Mouse (Mus musculus) CH12.LX (cell line): ENCODE measurements around the gene Zfp574. TPM values are rescaled to one million over a fixed set of nuclear protein-coding genes. Genes with fewer than 3 reads are reported as not detected.

ENCODE experiments used
- DNase-seq: peaks from one replicate; pipeline ENCODE4 v3.0.0-alpha.2; 2013; ENCODE audit errors: extremely low read depth
- H3K27ac ChIP-seq: 2 replicates; pipeline ENCODE4 v1.5.1; 2012; ENCODE audit warnings: low read depth, mild to moderate bottlenecking, control low read depth, moderate library complexity; ENCODE audit not compliant: insufficient read depth
- H3K27me3 ChIP-seq: replicated peaks from 2 replicates; pipeline ENCODE3; 2012; ENCODE audit warnings: inconsistent platforms
- H3K36me3 ChIP-seq, 2 experiments: replicated peaks in 1 of 2; 2 replicates each; pipeline versions ENCODE3 to v1.6.1; 2012; ENCODE audit warnings: inconsistent platforms in 1 of 2, low read length in 1 of 2, mild to moderate bottlenecking in 1 of 2, mixed read lengths in 1 of 2, moderate library complexity in 1 of 2; ENCODE audit not compliant: control insufficient read depth in 1 of 2, insufficient read depth in 1 of 2
- H3K4me1 ChIP-seq, 2 experiments: 2 replicates each; pipeline ENCODE4 v1.6.1; 2012; ENCODE audit warnings: inconsistent platforms in 1 of 2, moderate library complexity in 1 of 2; ENCODE audit not compliant: insufficient read depth in 2 of 2, control insufficient read depth in 1 of 2
- H3K4me2 ChIP-seq: 2 replicates; pipeline ENCODE4 v1.6.1; 2012; ENCODE audit warnings: low read depth, mild to moderate bottlenecking, control low read depth; ENCODE audit not compliant: poor library complexity, insufficient read depth, severe bottlenecking
- H3K4me3 ChIP-seq, 3 experiments: fragments of 150-350 bp in 1 of 3; sonication (generic) in 1 of 3; replicated peaks in 1 of 3; 2 replicates each; pipeline versions ENCODE3 to v1.5.1; 2011 to 2012; ENCODE audit warnings: low read depth in 2 of 3, low read length in 2 of 3, mild to moderate bottlenecking in 2 of 3, moderate library complexity in 2 of 3, control low read depth in 1 of 3, improper control_type of control experiment in 1 of 3, inconsistent platforms in 1 of 3, mixed read lengths in 1 of 3; ENCODE audit not compliant: poor library complexity in 1 of 3
- H3K79me2 ChIP-seq: replicated peaks from 2 replicates; pipeline ENCODE4 v1.6.1; 2012; ENCODE audit warnings: mild to moderate bottlenecking, moderate library complexity; ENCODE audit not compliant: control insufficient read depth, poor library complexity, insufficient read depth, severe bottlenecking; ENCODE audit errors: extremely low read depth
- H3K9ac ChIP-seq: 2 replicates; pipeline ENCODE4 v1.6.1; 2012; ENCODE audit warnings: low read depth, mild to moderate bottlenecking, control low read depth, moderate library complexity; ENCODE audit not compliant: insufficient read depth
- H3K9me3 ChIP-seq: replicated peaks from 2 replicates; pipeline ENCODE3; 2012; ENCODE audit warnings: low read length, inconsistent platforms, mixed read lengths
- BHLHE40 ChIP-seq: IDR thresholded peaks from 2 replicates; pipeline ENCODE4 v1.6.1; 2011; ENCODE audit warnings: mild to moderate bottlenecking, low read depth, low read length, improper control_type of control experiment
- CTCF ChIP-seq, 2 experiments: IDR thresholded peaks in 1 of 2; conservative IDR thresholded peaks in 1 of 2; 2 replicates each; pipeline ENCODE4 v1.5.1; 2011 to 2012; ENCODE audit warnings: low read depth in 2 of 2, low read length in 2 of 2, improper control_type of control experiment in 1 of 2, inconsistent platforms in 1 of 2, mild to moderate bottlenecking in 1 of 2, moderate library complexity in 1 of 2
- E2F4 ChIP-seq: IDR thresholded peaks from 2 replicates; pipeline ENCODE4 v1.6.1; 2011; ENCODE audit warnings: low read depth, low read length, improper control_type of control experiment; ENCODE audit not compliant: insufficient replicate concordance
- EP300 ChIP-seq: IDR thresholded peaks from 2 replicates; pipeline ENCODE4 v1.6.1; 2011; ENCODE audit warnings: low read length, improper control_type of control experiment
- ETS1 ChIP-seq: conservative IDR thresholded peaks from 2 replicates; pipeline ENCODE4 v1.6.1; 2012; ENCODE audit warnings: low read depth, mild to moderate bottlenecking, inconsistent platforms, low read length, improper control_type of control experiment, moderate library complexity
- GABPA ChIP-seq: IDR thresholded peaks from 2 replicates; pipeline ENCODE4 v1.6.1; 2012; ENCODE audit warnings: low read depth, low read length, improper control_type of control experiment, inconsistent platforms; ENCODE audit not compliant: insufficient replicate concordance
- HCFC1 ChIP-seq: IDR thresholded peaks from 2 replicates; pipeline ENCODE4 v1.6.1; 2012; ENCODE audit warnings: low read depth, mild to moderate bottlenecking, inconsistent platforms, low read length, improper control_type of control experiment
- IRF4 ChIP-seq: IDR thresholded peaks from 2 replicates; pipeline ENCODE4 v1.6.1; 2014; ENCODE audit warnings: low read depth, mild to moderate bottlenecking, inconsistent platforms, low read length, improper control_type of control experiment
- JUN ChIP-seq: IDR thresholded peaks from 2 replicates; pipeline ENCODE4 v1.6.1; 2011; ENCODE audit warnings: low read depth, mild to moderate bottlenecking, low read length, improper control_type of control experiment, moderate library complexity; ENCODE audit not compliant: insufficient read depth
- JUND ChIP-seq: conservative IDR thresholded peaks from 2 replicates; pipeline ENCODE4 v1.6.1; 2011; ENCODE audit warnings: low read depth, low read length, improper control_type of control experiment
- KAT2A ChIP-seq: IDR thresholded peaks from 2 replicates; pipeline ENCODE4 v1.6.1; 2012; ENCODE audit warnings: low read length, improper control_type of control experiment, inconsistent platforms; ENCODE audit not compliant: insufficient replicate concordance
- MAFK ChIP-seq: IDR thresholded peaks from 2 replicates; pipeline ENCODE4 v1.6.1; 2011; ENCODE audit warnings: low read length, improper control_type of control experiment; ENCODE audit not compliant: insufficient replicate concordance
- MAX ChIP-seq: IDR thresholded peaks from 2 replicates; pipeline ENCODE4 v1.6.1; 2011; ENCODE audit warnings: low read length, improper control_type of control experiment
- MAZ ChIP-seq: IDR thresholded peaks from 2 replicates; pipeline ENCODE4 v1.6.1; 2012; ENCODE audit warnings: low read depth, mild to moderate bottlenecking, inconsistent platforms, low read length, improper control_type of control experiment, moderate library complexity
- MEF2A ChIP-seq: IDR thresholded peaks from 2 replicates; pipeline ENCODE4 v1.6.1; 2014; ENCODE audit warnings: low read depth, mild to moderate bottlenecking, inconsistent platforms, low read length, improper control_type of control experiment, borderline replicate concordance
- MXI1 ChIP-seq: IDR thresholded peaks from 2 replicates; pipeline ENCODE4 v1.6.1; 2011; ENCODE audit warnings: mild to moderate bottlenecking, low read depth, low read length, improper control_type of control experiment
- MYC ChIP-seq: IDR thresholded peaks from 2 replicates; pipeline ENCODE4 v1.6.1; 2011; ENCODE audit warnings: low read depth, mild to moderate bottlenecking, improper control_type of control experiment, low read length
- NELFE ChIP-seq: IDR thresholded peaks from 2 replicates; pipeline ENCODE4 v1.6.1; 2011; ENCODE audit warnings: low read depth, low read length, improper control_type of control experiment
- NRF1 ChIP-seq: IDR thresholded peaks from 2 replicates; pipeline ENCODE4 v1.6.1; 2014; ENCODE audit warnings: low read depth, mild to moderate bottlenecking, inconsistent platforms, low read length, improper control_type of control experiment, moderate library complexity
- PAX5 ChIP-seq: IDR thresholded peaks from 2 replicates; pipeline ENCODE4 v1.6.1; 2012; ENCODE audit warnings: low read length, inconsistent platforms, mixed read lengths
- POLR2A ChIP-seq: IDR thresholded peaks from 2 replicates; pipeline ENCODE4 v1.6.1; 2011; ENCODE audit warnings: low read depth, mild to moderate bottlenecking, improper control_type of control experiment, low read length
- POLR2AphosphoS2 ChIP-seq: IDR thresholded peaks from 2 replicates; pipeline ENCODE4 v1.6.1; 2011; ENCODE audit warnings: low read depth, low read length, improper control_type of control experiment
- RCOR1 ChIP-seq: conservative IDR thresholded peaks from 2 replicates; pipeline ENCODE4 v1.6.1; 2012; ENCODE audit warnings: low read depth, mild to moderate bottlenecking, inconsistent platforms, low read length, improper control_type of control experiment
- SIN3A ChIP-seq: IDR thresholded peaks from 2 replicates; pipeline ENCODE4 v1.6.1; 2012; ENCODE audit warnings: low read length, improper control_type of control experiment, inconsistent platforms
- SMC3 ChIP-seq: IDR thresholded peaks from 2 replicates; pipeline ENCODE4 v1.6.1; 2011; ENCODE audit warnings: low read depth, low read length, improper control_type of control experiment
- TBP ChIP-seq: conservative IDR thresholded peaks from 2 replicates; pipeline ENCODE4 v1.6.1; 2011; ENCODE audit warnings: low read depth, low read length, improper control_type of control experiment
- TCF12 ChIP-seq: IDR thresholded peaks from 2 replicates; pipeline ENCODE4 v1.6.1; 2014; ENCODE audit warnings: low read depth, mild to moderate bottlenecking, inconsistent platforms, low read length, improper control_type of control experiment
- UBTF ChIP-seq: IDR thresholded peaks from 2 replicates; pipeline ENCODE4 v1.6.1; 2012; ENCODE audit warnings: low read depth, mild to moderate bottlenecking, inconsistent platforms, low read length, improper control_type of control experiment, moderate library complexity
- USF1 ChIP-seq: IDR thresholded peaks from 2 replicates; pipeline ENCODE4 v1.6.1; 2014; ENCODE audit warnings: low read depth, mild to moderate bottlenecking, inconsistent platforms, low read length, improper control_type of control experiment
- USF2 ChIP-seq: conservative IDR thresholded peaks from 2 replicates; pipeline ENCODE4 v1.6.1; 2011; ENCODE audit warnings: low read depth, low read length, improper control_type of control experiment
- ZC3H11A ChIP-seq: IDR thresholded peaks from 2 replicates; pipeline ENCODE4 v1.6.1; 2012; ENCODE audit warnings: low read depth, mild to moderate bottlenecking, inconsistent platforms, low read length, improper control_type of control experiment
- ZKSCAN1 ChIP-seq: IDR thresholded peaks from 2 replicates; pipeline ENCODE4 v1.6.1; 2012; ENCODE audit warnings: low read depth, inconsistent platforms, low read length, improper control_type of control experiment, borderline replicate concordance
- ZMIZ1 ChIP-seq: IDR thresholded peaks from 2 replicates; pipeline ENCODE4 v1.6.1; 2012; ENCODE audit warnings: low read depth, mild to moderate bottlenecking, inconsistent platforms, low read length, improper control_type of control experiment
- ZNF384 ChIP-seq: IDR thresholded peaks from 2 replicates; pipeline ENCODE4 v1.6.1; 2012; ENCODE audit warnings: low read depth, low read length, improper control_type of control experiment, inconsistent platforms
- dilution Hi-C: fragments of 300-500 bp; cut with MboI; formaldehyde crosslinking; loops from 2 replicates; pipeline ENCODE4 v1.14.3; 2020; ENCODE audit warnings: low sequenced_read_pairs; ENCODE audit not compliant: extremely low pct_unique_long_range_greater_than_20kb, extremely low pct_ligation_motif_present
- in situ Hi-C: fragments of 300-500 bp; cut with MboI; formaldehyde crosslinking; loops from 3 replicates; pipeline ENCODE4 v1.14.3; 2019; ENCODE audit warnings: low sequenced_read_pairs, low pct_ligation_motif_present, low pct_unique_long_range_greater_than_20kb, mixed read lengths
- polyA plus RNA-seq: library from polyadenylated mRNA; unstranded; fragments of >175 nt; gene quantifications from 2 replicates; pipeline ENCODE4 v1.2.1, GENCODE M21; 2012; ENCODE audit warnings: low read depth; ENCODE audit not compliant: insufficient read length
- total RNA-seq, 2 experiments: library from RNA; depleted of rRNA; stranded (reverse); fragments of 300-350 nt in 1 of 2; fragments of >200 nt in 1 of 2; gene quantifications; 2 replicates each; pipeline ENCODE4 v1.2.3; 2012 to 2014

Gene Zfp574
- total and polyA plus RNA-seq, 3 experiments = 3.4 to 13.3 (median 11.2) TPM

GRCm38 (mm10) chr7:25120061-25120834 lies 47.9 kb downstream of the Zfp574 start (continued):
- no peak for TF ChIP-seq ZNF384
- no peak for TF ChIP-seq POLR2AphosphoS2
- TF ChIP-seq JUN = peak; percentile 31; the same call in 1 of the 2 replicates
- TF ChIP-seq ZKSCAN1 = no peak
- no peak for TF ChIP-seq GABPA
- TF ChIP-seq E2F4 = peak; percentile 70; the same call in 1 of the 2 replicates
- peak; percentile 59 for TF ChIP-seq POLR2A
- TF ChIP-seq USF1 = no peak
- peak; percentile 73; the same call in 1 of the 2 replicates for TF ChIP-seq MEF2A

GRCm38 (mm10) chr7:25121240-25121786 lies 48.9 kb downstream of the Zfp574 start:
- H3K4me3 ChIP-seq = peak overlapping the region; percentile 56 to 62 (median 61)
- dilution Hi-C loops (no loop called here), in situ Hi-C loops (no loop called here)
- peaks cover 62% of the 10 kb centered on the region for H3K79me2 ChIP-seq
- no peaks in the 10 kb centered on the region for H3K9me3 ChIP-seq
- peak overlapping the region; percentile 90 for H3K9ac ChIP-seq
- H3K36me3 ChIP-seq = peaks cover 50 to 80% of the 10 kb centered on the region in 2 experiments
- peak overlapping the region; percentile 90 for H3K4me2 ChIP-seq
- peaks cover 25 to 70% of the 10 kb centered on the region in 2 experiments for H3K4me1 ChIP-seq
- no peak for DNase-seq
- H3K27ac ChIP-seq = peak overlapping the region; percentile 98
- H3K27me3 ChIP-seq = no peaks in the 10 kb centered on the region
- no peak for TF ChIP-seq MXI1
- TF ChIP-seq IRF4 = peak; percentile 42; the same call in 1 of the 2 replicates
- no peak for TF ChIP-seq MYC
- TF ChIP-seq USF2 = no peak
- TF ChIP-seq USF1 = no peak
- no peak for TF ChIP-seq HCFC1
- peak; percentile 32; the same call in 1 of the 2 replicates for TF ChIP-seq BHLHE40
- no peak for TF ChIP-seq RCOR1
- TF ChIP-seq E2F4 = no peak
- TF ChIP-seq NRF1 = no peak
- TF ChIP-seq TBP = no peak
- no peak for TF ChIP-seq POLR2AphosphoS2
- no peak for TF ChIP-seq MAFK
- peak; percentile 76 for TF ChIP-seq MAZ
- TF ChIP-seq MAX = 0 out of 2 replicates have a peak, but pooled peaks have one; percentile 24
- TF ChIP-seq NELFE = no peak; the same call in 1 of the 2 replicates
- no peak for TF ChIP-seq KAT2A
- peak; percentile 27 for TF ChIP-seq UBTF
- TF ChIP-seq SMC3 = peak; percentile 15; the same call in 1 of the 2 replicates
- peak; percentile 48; the same call in 1 of the 2 replicates for TF ChIP-seq TCF12
- TF ChIP-seq JUND = no peak; the same call in 1 of the 2 replicates
- no peak for TF ChIP-seq ZNF384
- no peak for TF ChIP-seq MEF2A
- TF ChIP-seq ZC3H11A = no peak
- TF ChIP-seq CTCF (conservative IDR thresholded peaks at IDR 0.05 in 1 of 2, IDR thresholded peaks at IDR 0.05 in 1 of 2; ENCODE audit: low read depth in 2 of 2, low read length in 2 of 2) = no peak
- peak; percentile 24; the same call in 1 of the 2 replicates for TF ChIP-seq ZMIZ1
- peak; percentile 72; the same call in 1 of the 2 replicates for TF ChIP-seq SIN3A
- TF ChIP-seq ETS1 = no peak; the same call in 1 of the 2 replicates
- TF ChIP-seq JUN = 0 out of 2 replicates have a peak, but pooled peaks have one; percentile 22
- no peak for TF ChIP-seq PAX5
- peak; percentile 54; the same call in 1 of the 2 replicates for TF ChIP-seq EP300
